Mouse (Mus musculus) forebrain, embryonic 12.5 days (tissue): ENCODE measurements around the gene Olfr544. TPM values are rescaled to one million over a fixed set of nuclear protein-coding genes. Genes with fewer than 3 reads are reported as not detected.

ENCODE experiments used
- ATAC-seq: fragments of 200-750 bp; cut with Nextera tagmentation; 2 replicates; pipeline ENCODE4 v1.8.0; 2017; ENCODE audit warnings: moderate TSS enrichment; ENCODE audit not compliant: low FRiP score
- H3K27ac ChIP-seq: fragments of 300-500 bp; sonication (generic); 2 replicates; pipeline ENCODE4 v1.5.1; 2016; ENCODE audit warnings: mild to moderate bottlenecking
- H3K27me3 ChIP-seq: fragments of 300-500 bp; sonication (generic); 2 replicates; pipeline ENCODE4 v1.6.1; 2016; ENCODE audit warnings: mild to moderate bottlenecking
- H3K36me3 ChIP-seq: fragments of 300-500 bp; sonication (generic); replicated peaks from 2 replicates; pipeline ENCODE4 v1.6.1; 2016; ENCODE audit warnings: mild to moderate bottlenecking
- H3K4me1 ChIP-seq: fragments of 300-500 bp; sonication (generic); 2 replicates; pipeline ENCODE4 v1.6.1; 2016
- H3K4me2 ChIP-seq: fragments of 300-500 bp; sonication (generic); 2 replicates; pipeline ENCODE4 v1.6.1; 2016; ENCODE audit warnings: mild to moderate bottlenecking, moderate library complexity
- H3K4me3 ChIP-seq: fragments of 300-500 bp; sonication (generic); replicated peaks from 2 replicates; pipeline ENCODE4 v1.5.1; 2016; ENCODE audit warnings: mild to moderate bottlenecking
- H3K9ac ChIP-seq: fragments of 300-500 bp; sonication (generic); 2 replicates; pipeline ENCODE4 v1.6.1; 2016; ENCODE audit warnings: mild to moderate bottlenecking
- H3K9me3 ChIP-seq: fragments of 300-500 bp; sonication (generic); 2 replicates; pipeline ENCODE4 v1.6.1; 2016
- WGBS: fragments of 180-500 bp; shearing (Covaris S2); methylation state at CpG from one replicate; pipeline ENCODE4 v1.1.7; 2016; 5-methylcytosine and 5-hydroxymethylcytosine counted together
- polyA plus RNA-seq: library from polyadenylated mRNA; unstranded; fragments of >200 nt; fragmentation: Nextera tagmentation; extraction: Ambion mirVana; gene quantifications from 2 replicates; pipeline ENCODE4 v1.2.1, GENCODE M21; 2016

The Olfr544 gene
- 0.10 and 0.14 TPM in 2 replicates for polyA plus RNA-seq

GRCm38 (mm10) chr7:102488161-102488560, at the start of gene Olfr544:
TSS of gene Olfr544 (minus strand) at chr7:102488313.
- Histone ChIP-seq H3K4me2 (no peak within 1 kb of the TSS), H3K27ac (no peak within 1 kb of the TSS), H3K4me3 (no peak within 1 kb of the TSS), H3K9me3 (no peaks in the 10 kb centered on the region), H3K4me1 (no peaks in the 10 kb centered on the region), H3K9ac (no peak within 1 kb of the TSS), H3K27me3 (no peaks in the 10 kb centered on the region), H3K36me3 (no peaks in the 10 kb centered on the region)
- 53% methylated on average over 1 of the region's 1 CpGs for WGBS
- ATAC-seq: no peak

- ATAC-seq: no peak
- H3K27ac ChIP-seq: no peak within 1 kb of the TSS
- H3K4me3 ChIP-seq: no peak within 1 kb of the TSS
- no peak within 1 kb of the TSS for H3K9ac ChIP-seq
- H3K36me3 ChIP-seq: no peaks in the 10 kb centered on the region
- WGBS: 75% methylated on average over 1 of the region's 1 CpGs
- H3K27me3 ChIP-seq: no peaks in the 10 kb centered on the region
- H3K4me2 ChIP-seq: no peak within 1 kb of the TSS
- H3K9me3 ChIP-seq: no peaks in the 10 kb centered on the region
- no peaks in the 10 kb centered on the region for H3K4me1 ChIP-seq
Observed at GRCm38 (mm10) chr7:102534449-102534848, 46.3 kb upstream of the Olfr544 start, which contains the start of gene Olfr547. TSS of gene Olfr547 (plus strand) at chr7:102534749.

GRCm38 (mm10) chr7:102529052-102529451, 40.9 kb upstream of the Olfr544 start:
- no peaks in the 10 kb centered on the region for H3K4me1 ChIP-seq
- H3K4me3 ChIP-seq: no peak overlapping the region
- H3K36me3 ChIP-seq: no peaks in the 10 kb centered on the region
- no peak for ATAC-seq
- WGBS: 90% methylated on average over 1 of the region's 1 CpGs
- H3K27ac ChIP-seq: no peak overlapping the region
- H3K4me2 ChIP-seq: no peak overlapping the region
- no peak overlapping the region for H3K9ac ChIP-seq
- H3K27me3 ChIP-seq: no peaks in the 10 kb centered on the region
- H3K9me3 ChIP-seq: no peaks in the 10 kb centered on the region

- ATAC-seq: no peak
- Histone ChIP-seq H3K27ac (no peak overlapping the region), H3K27me3 (peaks cover 33% of the 10 kb centered on the region), H3K4me1 (peaks cover 4% of the 10 kb centered on the region; the same call in 1 of the 2 replicates), H3K36me3 (no peaks in the 10 kb centered on the region), H3K9ac (no peak overlapping the region), H3K4me3 (no peak overlapping the region), H3K9me3 (no peaks in the 10 kb centered on the region), H3K4me2 (no peak overlapping the region)
- 86% methylated on average over 2 of the region's 2 CpGs for WGBS
Observed at GRCm38 (mm10) chr7:102517051-102517335, 28.9 kb upstream of the Olfr544 start.

GRCm38 (mm10) chr7:102516261-102517050, 28.3 kb upstream of the Olfr544 start:
- Histone ChIP-seq H3K9me3 (no peaks in the 10 kb centered on the region), H3K27me3 (peaks cover 38% of the 10 kb centered on the region), H3K36me3 (no peaks in the 10 kb centered on the region), H3K4me3 (no peak overlapping the region), H3K4me1 (peaks cover 4% of the 10 kb centered on the region; the same call in 1 of the 2 replicates), H3K4me2 (no peak overlapping the region), H3K9ac (no peak overlapping the region), H3K27ac (no peak overlapping the region)
- WGBS: 79% methylated on average over 10 of the region's 10 CpGs
- no peak for ATAC-seq

- H3K27me3 ChIP-seq: peaks cover 40% of the 10 kb centered on the region
- no peak overlapping the region for H3K4me2 ChIP-seq
- WGBS: 78% methylated on average over 4 of the region's 4 CpGs
- no peaks in the 10 kb centered on the region for H3K36me3 ChIP-seq
- no peak for ATAC-seq
- no peak overlapping the region for H3K9ac ChIP-seq
- H3K27ac ChIP-seq: no peak overlapping the region
- H3K4me1 ChIP-seq: peaks cover 4% of the 10 kb centered on the region; the same call in 1 of the 2 replicates
- no peak overlapping the region for H3K4me3 ChIP-seq
- no peaks in the 10 kb centered on the region for H3K9me3 ChIP-seq
Observed at GRCm38 (mm10) chr7:102514144-102514543, 26.0 kb upstream of the Olfr544 start.

GRCm38 (mm10) chr7:102512814-102513435, 24.8 kb upstream of the Olfr544 start:
- H3K4me3 ChIP-seq: peak overlapping the region; percentile 53
- peaks cover 4% of the 10 kb centered on the region; the same call in 1 of the 2 replicates for H3K4me1 ChIP-seq
- ATAC-seq: peak; percentile 95
- no peak overlapping the region for H3K27ac ChIP-seq
- peak overlapping the region; percentile 80 for H3K9ac ChIP-seq
- WGBS: under 1% methylated on average over 54 of the region's 54 CpGs
- peak overlapping the region; percentile 84 for H3K4me2 ChIP-seq
- H3K9me3 ChIP-seq: no peaks in the 10 kb centered on the region
- peaks cover 40% of the 10 kb centered on the region for H3K27me3 ChIP-seq
- no peaks in the 10 kb centered on the region for H3K36me3 ChIP-seq

- Histone ChIP-seq H3K27ac (no peak overlapping the region), H3K4me1 (peaks cover 4% of the 10 kb centered on the region; the same call in 1 of the 2 replicates), H3K9me3 (no peaks in the 10 kb centered on the region), H3K4me3 (no peak overlapping the region), H3K4me2 (no peak overlapping the region), H3K36me3 (no peaks in the 10 kb centered on the region), H3K9ac (no peak overlapping the region), H3K27me3 (peaks cover 38% of the 10 kb centered on the region)
- 97% methylated on average over 10 of the region's 10 CpGs for WGBS
- no peak for ATAC-seq
Observed at GRCm38 (mm10) chr7:102511927-102512326, 23.8 kb upstream of the Olfr544 start.

GRCm38 (mm10) chr7:102509726-102510125, 21.6 kb upstream of the Olfr544 start:
- H3K9me3 ChIP-seq: no peaks in the 10 kb centered on the region
- H3K27me3 ChIP-seq: peaks cover 28% of the 10 kb centered on the region
- no peak overlapping the region for H3K4me2 ChIP-seq
- no peak overlapping the region for H3K4me3 ChIP-seq
- H3K27ac ChIP-seq: no peak overlapping the region
- no peak overlapping the region for H3K9ac ChIP-seq
- no peak for ATAC-seq
- WGBS: 65% methylated on average over 7 of the region's 7 CpGs
- H3K4me1 ChIP-seq: peaks cover 4% of the 10 kb centered on the region; the same call in 1 of the 2 replicates
- no peaks in the 10 kb centered on the region for H3K36me3 ChIP-seq

GRCm38 (mm10) chr7:102508666-102509065, 20.6 kb upstream of the Olfr544 start:
- H3K9me3 ChIP-seq: no peaks in the 10 kb centered on the region
- H3K4me1 ChIP-seq: peaks cover 4% of the 10 kb centered on the region; the same call in 1 of the 2 replicates
- no peak overlapping the region for H3K27ac ChIP-seq
- ATAC-seq: no peak
- 89% methylated on average over 6 of the region's 6 CpGs for WGBS
- H3K9ac ChIP-seq: no peak overlapping the region
- no peak overlapping the region for H3K4me3 ChIP-seq
- no peaks in the 10 kb centered on the region for H3K36me3 ChIP-seq
- no peak overlapping the region for H3K4me2 ChIP-seq
- peaks cover 17% of the 10 kb centered on the region for H3K27me3 ChIP-seq

GRCm38 (mm10) chr7:102508066-102508465, 20.0 kb upstream of the Olfr544 start:
- no peak for ATAC-seq
- H3K4me1 ChIP-seq: peaks cover 4% of the 10 kb centered on the region; the same call in 1 of the 2 replicates
- WGBS: 83% methylated on average over 9 of the region's 9 CpGs

GRCm38 (mm10) chr7:102506848-102507247, 18.7 kb upstream of the Olfr544 start:
- H3K4me3 ChIP-seq: no peak overlapping the region
- peak; percentile 80 for ATAC-seq
- H3K9ac ChIP-seq: no peak overlapping the region
- no peak overlapping the region for H3K4me2 ChIP-seq
- peaks cover 6% of the 10 kb centered on the region for H3K27me3 ChIP-seq
- no peak overlapping the region for H3K27ac ChIP-seq
- H3K9me3 ChIP-seq: no peaks in the 10 kb centered on the region
- WGBS: 48% methylated on average over 3 of the region's 3 CpGs
- no peaks in the 10 kb centered on the region for H3K4me1 ChIP-seq
- H3K36me3 ChIP-seq: no peaks in the 10 kb centered on the region

More at GRCm38 (mm10) chr7:102508066-102508465, 20.0 kb upstream of the Olfr544 start:
- no peak overlapping the region for H3K4me2 ChIP-seq
- no peak overlapping the region for H3K9ac ChIP-seq
- no peaks in the 10 kb centered on the region for H3K9me3 ChIP-seq
- no peak overlapping the region for H3K27ac ChIP-seq
- H3K36me3 ChIP-seq: no peaks in the 10 kb centered on the region
- H3K4me3 ChIP-seq: no peak overlapping the region
- H3K27me3 ChIP-seq: peaks cover 16% of the 10 kb centered on the region
